Mouse (Mus musculus) liver, embryonic 14.5 days (tissue): ENCODE data around the gene Ncam1. TPM values are rescaled to one million over a fixed set of nuclear protein-coding genes. Genes with fewer than 3 reads are reported as not detected.

Experiments used
- ATAC-seq: fragments of 200-750 bp; cut with Nextera tagmentation; 2 replicates; pipeline ENCODE4 v1.8.0; 2017; ENCODE audit warnings: moderate number of reproducible peaks, mild to moderate bottlenecking, moderate library complexity; ENCODE audit not compliant: insufficient read depth
- DNase-seq, 3 experiments: peaks; one replicate each; pipeline ENCODE4 v3.0.0-alpha.2; 2012 to 2013; ENCODE audit warnings: low read depth in 3 of 3, low spot score in 3 of 3
- H3K27ac ChIP-seq: fragments of 300-500 bp; sonication (generic); 2 replicates; pipeline ENCODE4 v1.5.1; 2014; ENCODE audit warnings: moderate library complexity, mild to moderate bottlenecking, control low read depth, inconsistent platforms
- H3K27me3 ChIP-seq: fragments of 300-500 bp; sonication (generic); 2 replicates; pipeline ENCODE4 v1.6.1; 2014; ENCODE audit warnings: mild to moderate bottlenecking, low read length, moderate library complexity; ENCODE audit not compliant: control insufficient read depth, insufficient read depth
- H3K36me3 ChIP-seq: fragments of 300-500 bp; sonication (generic); replicated peaks from 2 replicates; pipeline ENCODE4 v1.6.1; 2014; ENCODE audit warnings: low read depth; ENCODE audit not compliant: control insufficient read depth, insufficient read depth
- H3K4me1 ChIP-seq, 2 experiments: fragments of 200-500 bp in 1 of 2; fragments of 300-500 bp in 1 of 2; sonication (generic) in 1 of 2; replicated peaks; 2 replicates each; pipeline ENCODE4 v1.6.1; 2012 to 2014; ENCODE audit warnings: antibody characterized with exemption in 1 of 2, inconsistent platforms in 1 of 2, low read length in 1 of 2; ENCODE audit not compliant: control insufficient read depth in 2 of 2, insufficient read depth in 2 of 2
- H3K4me2 ChIP-seq: fragments of 300-500 bp; sonication (generic); 2 replicates; pipeline ENCODE4 v1.6.1; 2014; ENCODE audit warnings: low read depth, mild to moderate bottlenecking, control low read depth, moderate library complexity
- H3K4me3 ChIP-seq, 2 experiments: fragments of 200-500 bp in 1 of 2; fragments of 300-500 bp in 1 of 2; sonication (generic) in 1 of 2; 2 replicates each; pipeline ENCODE4 v1.5.1; 2012 to 2014; ENCODE audit warnings: low read depth in 2 of 2, low read length in 2 of 2, mild to moderate bottlenecking in 2 of 2, control low read depth in 1 of 2, inconsistent platforms in 1 of 2, moderate library complexity in 1 of 2; ENCODE audit not compliant: insufficient read depth in 1 of 2
- H3K9ac ChIP-seq: fragments of 300-500 bp; sonication (generic); replicated peaks from 2 replicates; pipeline ENCODE4 v1.6.1; 2014; ENCODE audit warnings: mild to moderate bottlenecking, control low read depth, moderate library complexity
- H3K9me3 ChIP-seq: fragments of 300-500 bp; sonication (generic); 2 replicates; pipeline ENCODE4 v1.6.1; 2016; ENCODE audit warnings: low read length, mixed read lengths; ENCODE audit not compliant: control insufficient read depth
- CTCF ChIP-seq: IDR thresholded peaks from 2 replicates; pipeline ENCODE4 v1.5.1; 2016; ENCODE audit warnings: antibody characterized with exemption, low read depth, control low read depth
- EP300 ChIP-seq: IDR thresholded peaks from 2 replicates; pipeline ENCODE4 v1.6.1; 2016; ENCODE audit warnings: antibody characterized with exemption, low read depth
- WGBS: fragments of 180-500 bp; shearing (Covaris S2); extraction: QIAGEN DNeasy Blood & Tissue Kit; methylation state at CpG from one replicate; pipeline ENCODE4 v1.1.7; 2014; ENCODE audit not compliant: insufficient replicate concordance; 5-methylcytosine and 5-hydroxymethylcytosine counted together
- polyA plus RNA-seq, 2 experiments: library from polyadenylated mRNA; depleted of rRNA in 1 of 2; stranded (reverse) in 1 of 2; unstranded in 1 of 2; fragments of >200 nt; fragmentation: Nextera tagmentation in 1 of 2; extraction: Ambion mirVana in 1 of 2; gene quantifications; 2 replicates each; pipeline versions ENCODE4 v1.2.1 to v1.2.3; 2012 to 2014

Gene Ncam1
- polyA plus RNA-seq, 2 experiments: 0.60 to 1.9 TPM

GRCm38 (mm10) chr9:49739935-49740334, 58.8 kb downstream of the Ncam1 start:
- DNase-seq: no peak
- Histone ChIP-seq H3K4me2 (no peak overlapping the region), H3K9me3 (no peaks in the 10 kb centered on the region), H3K9ac (no peak overlapping the region), H3K36me3 (no peaks in the 10 kb centered on the region), H3K4me1 (no peaks in the 10 kb centered on the region), H3K27ac (no peak overlapping the region), H3K27me3 (no peaks in the 10 kb centered on the region), H3K4me3 (no peak overlapping the region)
- TF ChIP-seq CTCF (no peak), EP300 (no peak)
- WGBS: 62% methylated on average over 6 of the region's 6 CpGs
- ATAC-seq: no peak

- H3K9ac ChIP-seq: no peak overlapping the region
- H3K36me3 ChIP-seq: no peaks in the 10 kb centered on the region
- no peak overlapping the region for H3K4me2 ChIP-seq
- DNase-seq (no peak), ATAC-seq (no peak)
- no peak overlapping the region for H3K27ac ChIP-seq
- WGBS: 47% methylated on average over 1 of the region's 1 CpGs
- TF ChIP-seq CTCF (no peak), EP300 (no peak)
- no peaks in the 10 kb centered on the region for H3K9me3 ChIP-seq
- no peaks in the 10 kb centered on the region for H3K4me1 ChIP-seq
- H3K27me3 ChIP-seq: no peaks in the 10 kb centered on the region
- no peak overlapping the region for H3K4me3 ChIP-seq
Observed at GRCm38 (mm10) chr9:49738546-49738945, 60.2 kb downstream of the Ncam1 start.

- H3K4me1 ChIP-seq: no peaks in the 10 kb centered on the region
- H3K36me3 ChIP-seq: no peaks in the 10 kb centered on the region
- H3K4me2 ChIP-seq: no peak overlapping the region
- no peaks in the 10 kb centered on the region for H3K27me3 ChIP-seq
- H3K27ac ChIP-seq: no peak overlapping the region
- no peak overlapping the region for H3K9ac ChIP-seq
- 45% methylated on average over 6 of the region's 6 CpGs for WGBS
- TF ChIP-seq EP300: no peak
- no peak for TF ChIP-seq CTCF
- no peak for DNase-seq
- H3K9me3 ChIP-seq: no peaks in the 10 kb centered on the region
- no peak for ATAC-seq
- H3K4me3 ChIP-seq: no peak overlapping the region
Observed at GRCm38 (mm10) chr9:49737166-49737565, 61.6 kb downstream of the Ncam1 start.

DNA sequence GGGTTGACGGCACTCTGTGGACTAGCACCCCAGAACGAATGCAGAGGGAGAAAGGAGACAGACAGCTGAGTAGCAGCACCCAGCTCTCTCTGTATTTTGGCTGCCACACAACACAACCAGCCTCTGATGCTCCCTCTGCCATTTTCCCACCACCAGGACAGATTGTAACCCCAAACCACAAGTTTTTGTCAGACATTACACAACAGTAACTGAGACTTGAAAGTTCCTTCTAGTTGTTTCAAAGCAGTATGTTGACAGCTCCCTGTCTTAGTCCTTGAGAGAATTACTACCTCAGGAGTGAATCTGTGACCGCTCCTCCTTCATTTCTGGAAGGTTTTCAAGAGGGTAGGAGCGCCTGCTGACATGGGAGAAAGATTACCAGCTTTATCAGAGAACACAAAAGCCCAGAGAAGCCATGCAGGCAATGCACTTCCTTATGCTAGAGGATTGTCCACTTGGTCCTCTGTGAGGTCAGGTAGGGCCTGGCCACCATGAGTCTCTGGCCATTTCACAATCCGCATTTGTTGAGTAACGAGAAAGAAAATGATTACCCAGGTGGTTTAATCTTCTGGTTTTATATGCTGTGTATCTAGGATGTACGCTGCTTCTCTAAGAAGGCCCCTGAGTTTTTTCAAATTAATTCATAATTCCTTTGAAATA, 64.2 kb downstream of the Ncam1 start:
- Histone ChIP-seq H3K27me3 (no peaks in the 10 kb centered on the region), H3K4me1 (no peaks in the 10 kb centered on the region), H3K9ac (no peak overlapping the region), H3K36me3 (no peaks in the 10 kb centered on the region), H3K27ac (no peak overlapping the region), H3K4me2 (no peak overlapping the region), H3K4me3 (no peak overlapping the region), H3K9me3 (no peaks in the 10 kb centered on the region)
- DNase-seq (no peak), ATAC-seq (no peak)
- TF ChIP-seq EP300: no peak
- no peak for TF ChIP-seq CTCF
- WGBS: 52% methylated on average over 7 of the region's 7 CpGs

GRCm38 (mm10) chr9:49733726-49734125, 65.0 kb downstream of the Ncam1 start:
- no peak overlapping the region for H3K4me2 ChIP-seq
- no peaks in the 10 kb centered on the region for H3K27me3 ChIP-seq
- no peaks in the 10 kb centered on the region for H3K36me3 ChIP-seq
- H3K27ac ChIP-seq: no peak overlapping the region
- ATAC-seq: no peak
- H3K4me3 ChIP-seq: no peak overlapping the region
- no peak for TF ChIP-seq EP300
- TF ChIP-seq CTCF: no peak
- no peaks in the 10 kb centered on the region for H3K4me1 ChIP-seq
- WGBS: 56% methylated on average over 5 of the region's 5 CpGs
- no peaks in the 10 kb centered on the region for H3K9me3 ChIP-seq
- no peak for DNase-seq
- no peak overlapping the region for H3K9ac ChIP-seq

DNA sequence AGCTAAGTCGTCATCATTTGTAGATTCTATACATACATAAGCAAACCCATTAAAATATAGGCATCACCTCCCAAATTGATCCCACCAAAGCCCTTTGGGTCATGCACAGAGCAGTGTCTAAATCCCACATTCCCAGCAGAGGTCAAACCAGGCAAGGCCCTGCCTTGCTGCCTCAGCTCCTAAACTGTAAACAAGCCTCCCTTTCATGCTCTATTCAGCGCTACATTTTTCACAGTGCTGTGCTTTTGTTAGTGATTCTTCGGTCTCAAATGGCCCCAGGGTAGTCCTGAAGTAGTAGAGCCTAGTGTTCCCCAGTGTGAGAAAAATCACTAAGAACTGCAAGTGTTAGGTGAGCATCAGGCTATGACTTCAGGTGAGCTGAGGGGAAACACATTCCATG, 69.2 kb downstream of the Ncam1 start:
- no peak overlapping the region for H3K27ac ChIP-seq
- no peaks in the 10 kb centered on the region for H3K9me3 ChIP-seq
- H3K9ac ChIP-seq: no peak overlapping the region
- H3K36me3 ChIP-seq: no peaks in the 10 kb centered on the region
- H3K4me2 ChIP-seq: no peak overlapping the region
- no peak overlapping the region for H3K4me3 ChIP-seq
- no peaks in the 10 kb centered on the region for H3K27me3 ChIP-seq
- TF ChIP-seq EP300 (no peak), CTCF (no peak)
- WGBS: 43% methylated on average over 3 of the region's 3 CpGs
- no peaks in the 10 kb centered on the region for H3K4me1 ChIP-seq
- no peak for ATAC-seq
- DNase-seq: no peak
